Mouse (Mus musculus) kidney, postnatal 0 days (tissue): ENCODE data around the gene Grk2. TPM values are rescaled to one million over a fixed set of nuclear protein-coding genes. Genes with fewer than 3 reads are reported as not detected.

ENCODE experiments used
- ATAC-seq: fragments of 200-750 bp; cut with Nextera tagmentation; replicated peaks from 2 replicates; pipeline ENCODE4 v1.8.0; 2017; ENCODE audit warnings: low read depth, moderate number of reproducible peaks, moderate TSS enrichment, moderate library complexity; ENCODE audit not compliant: low FRiP score
- DNase-seq: peaks from one replicate; pipeline ENCODE4 v3.0.0-alpha.2; 2016; ENCODE audit warnings: low spot score
- H3K27ac ChIP-seq: fragments of 300-500 bp; sonication (generic); 2 replicates; pipeline ENCODE4 v1.5.1; 2014; ENCODE audit warnings: mild to moderate bottlenecking
- H3K27me3 ChIP-seq: fragments of 300-500 bp; sonication (generic); 2 replicates; pipeline ENCODE4 v1.6.1; 2014; ENCODE audit warnings: low read length, mixed read lengths; ENCODE audit not compliant: insufficient read depth
- H3K36me3 ChIP-seq: fragments of 300-500 bp; sonication (generic); 2 replicates; pipeline ENCODE4 v1.6.1; 2014; ENCODE audit warnings: low read length, mixed read lengths; ENCODE audit not compliant: insufficient read depth
- H3K4me1 ChIP-seq: fragments of 300-500 bp; sonication (generic); replicated peaks from 2 replicates; pipeline ENCODE4 v1.6.1; 2014; ENCODE audit warnings: antibody characterized with exemption, low read length, mixed read lengths; ENCODE audit not compliant: insufficient read depth
- H3K4me2 ChIP-seq: fragments of 300-500 bp; sonication (generic); 2 replicates; pipeline ENCODE4 v1.6.1; 2014; ENCODE audit warnings: mild to moderate bottlenecking, low read length, moderate library complexity, mixed read lengths
- H3K4me3 ChIP-seq: fragments of 300-500 bp; sonication (generic); replicated peaks from 2 replicates; pipeline ENCODE4 v1.5.1; 2014; ENCODE audit warnings: low read depth, low read length
- H3K9ac ChIP-seq: fragments of 300-500 bp; sonication (generic); 2 replicates; pipeline ENCODE4 v1.6.1; 2014; ENCODE audit warnings: low read depth, low read length
- H3K9me3 ChIP-seq: fragments of 300-500 bp; sonication (generic); replicated peaks from 2 replicates; pipeline ENCODE4 v1.6.1; 2016; ENCODE audit warnings: low read length, inconsistent platforms, mixed read lengths
- CTCF ChIP-seq: IDR thresholded peaks from 2 replicates; pipeline ENCODE4 v1.5.1; 2016; ENCODE audit warnings: antibody characterized with exemption, low read depth, mild to moderate bottlenecking, moderate library complexity
- WGBS: fragments of 180-500 bp; shearing (Covaris S2); extraction: QIAGEN DNeasy Blood & Tissue Kit; methylation state at CpG from one replicate; pipeline ENCODE4 v1.1.7; 2014; 5-methylcytosine and 5-hydroxymethylcytosine counted together
- polyA plus RNA-seq: library from polyadenylated mRNA; unstranded; fragments of >200 nt; fragmentation: Nextera tagmentation; extraction: Ambion mirVana; gene quantifications from 2 replicates; pipeline ENCODE4 v1.2.1, GENCODE M21; 2015

The Grk2 gene
- polyA plus RNA-seq, 1 experiment from 2014 or later: 14.4 TPM

GRCm38 (mm10) chr19:4290749-4291148, 15.3 kb downstream of the Grk2 start:
- Histone ChIP-seq H3K4me3 (no peak overlapping the region), H3K27ac (no peak overlapping the region), H3K9ac (no peak overlapping the region), H3K9me3 (no peaks in the 10 kb centered on the region), H3K4me1 (no peaks in the 10 kb centered on the region), H3K4me2 (no peak overlapping the region), H3K27me3 (no peaks in the 10 kb centered on the region), H3K36me3 (peaks cover 70% of the 10 kb centered on the region)
- DNase-seq: no peak
- 80% methylated on average over 15 of the region's 15 CpGs for WGBS
- TF ChIP-seq CTCF: no peak
- no peak for ATAC-seq

GRCm38 (mm10) chr19:4283653-4284052, 22.4 kb downstream of the Grk2 start:
- DNase-seq (no peak), ATAC-seq (no peak)
- WGBS: 43% methylated on average over 7 of the region's 7 CpGs
- peaks cover 31% of the 10 kb centered on the region for H3K36me3 ChIP-seq
- peak overlapping the region; percentile 23; the same call in 1 of the 2 replicates for H3K9ac ChIP-seq
- no peaks in the 10 kb centered on the region for H3K4me1 ChIP-seq
- no peaks in the 10 kb centered on the region for H3K27me3 ChIP-seq
- H3K4me3 ChIP-seq: peak overlapping the region; percentile 62
- H3K4me2 ChIP-seq: peak overlapping the region; percentile 82
- TF ChIP-seq CTCF: no peak
- no peak overlapping the region for H3K27ac ChIP-seq
- H3K9me3 ChIP-seq: no peaks in the 10 kb centered on the region

- DNase-seq (peak; percentile 96), ATAC-seq (peak; percentile 92)
- peaks cover 26% of the 10 kb centered on the region for H3K36me3 ChIP-seq
- peak within 1 kb of the TSS; percentile 62 for H3K4me3 ChIP-seq
- H3K27me3 ChIP-seq: no peaks in the 10 kb centered on the region
- no peaks in the 10 kb centered on the region for H3K4me1 ChIP-seq
- TF ChIP-seq CTCF: peak; percentile 81
- under 1% methylated on average over 49 of the region's 50 CpGs for WGBS
- peak within 1 kb of the TSS; percentile 82 for H3K4me2 ChIP-seq
- peak within 1 kb of the TSS; percentile 67 for H3K9ac ChIP-seq
- H3K27ac ChIP-seq: peak within 1 kb of the TSS; percentile 25; the same call in 1 of the 2 replicates
- no peaks in the 10 kb centered on the region for H3K9me3 ChIP-seq
Measured at GRCm38 (mm10) chr19:4282898-4283553, 23.0 kb downstream of the Grk2 start, which contains the start of gene Ankrd13d. TSS of gene Ankrd13d (minus strand) at chr19:4283137.

GRCm38 (mm10) chr19:4280425-4280824, 25.6 kb downstream of the Grk2 start:
- Histone ChIP-seq H3K36me3 (peaks cover 2% of the 10 kb centered on the region; the same call in 1 of the 2 replicates), H3K4me3 (no peak overlapping the region), H3K27me3 (no peaks in the 10 kb centered on the region), H3K27ac (no peak overlapping the region), H3K4me1 (no peaks in the 10 kb centered on the region), H3K9ac (no peak overlapping the region), H3K9me3 (no peaks in the 10 kb centered on the region), H3K4me2 (no peak overlapping the region)
- ATAC-seq (no peak), DNase-seq (no peak)
- 96% methylated on average over 9 of the region's 9 CpGs for WGBS
- no peak for TF ChIP-seq CTCF

GRCm38 (mm10) chr19:4279487-4279886, 26.5 kb downstream of the Grk2 start:
- Histone ChIP-seq H3K27me3 (no peaks in the 10 kb centered on the region), H3K4me2 (no peak overlapping the region), H3K4me3 (no peak overlapping the region), H3K9ac (no peak overlapping the region), H3K9me3 (no peaks in the 10 kb centered on the region), H3K36me3 (no peaks in the 10 kb centered on the region), H3K4me1 (no peaks in the 10 kb centered on the region), H3K27ac (no peak overlapping the region)
- DNase-seq (no peak), ATAC-seq (no peak)
- peak; percentile 50 for TF ChIP-seq CTCF
- WGBS: 98% methylated on average over 1 of the region's 1 CpGs

GRCm38 (mm10) chr19:4270972-4271371, 35.0 kb downstream of the Grk2 start:
- no peaks in the 10 kb centered on the region for H3K9me3 ChIP-seq
- no peaks in the 10 kb centered on the region for H3K27me3 ChIP-seq
- H3K4me2 ChIP-seq: no peak overlapping the region
- 0 out of 2 replicates have a peak, but pooled peaks cover 5% of the 10 kb centered on the region for H3K4me1 ChIP-seq
- H3K4me3 ChIP-seq: no peak overlapping the region
- WGBS: 93% methylated on average over 11 of the region's 11 CpGs
- DNase-seq (no peak), ATAC-seq (no peak)
- no peak overlapping the region for H3K27ac ChIP-seq
- no peak for TF ChIP-seq CTCF
- H3K36me3 ChIP-seq: no peaks in the 10 kb centered on the region; the same call in 1 of the 2 replicates
- no peak overlapping the region for H3K9ac ChIP-seq

- no peaks in the 10 kb centered on the region; the same call in 1 of the 2 replicates for H3K36me3 ChIP-seq
- H3K9me3 ChIP-seq: no peaks in the 10 kb centered on the region
- ATAC-seq: no peak
- H3K4me3 ChIP-seq: no peak overlapping the region
- H3K4me1 ChIP-seq: 0 out of 2 replicates have a peak, but pooled peaks cover 5% of the 10 kb centered on the region
- no peak overlapping the region for H3K9ac ChIP-seq
- H3K27me3 ChIP-seq: no peaks in the 10 kb centered on the region
- H3K27ac ChIP-seq: no peak overlapping the region
- no peak overlapping the region for H3K4me2 ChIP-seq
- WGBS: 75% methylated on average over 6 of the region's 6 CpGs
- no peak for TF ChIP-seq CTCF
- no peak for DNase-seq
Measured at GRCm38 (mm10) chr19:4270187-4270586, 35.8 kb downstream of the Grk2 start.
